In genomic region chr9:66114341-66114740, GRCm38 (mm10) we compare ENCODE assay signal across 26 mouse cellular contexts. TPM values are rescaled to one million over a fixed set of nuclear protein-coding genes. Genes with fewer than 3 reads are reported as not detected.
DNase-seq lines count a peak whose midpoint lies in the region; ATAC-seq lines count a peak whose summit lies in the region.
"Had no signal": no experiment of that assay in that cellular context is flagged by ENCODE, and none has a peak within 500 bp of the region (broad histone marks: within the 10 kb centered on the region; RNA-seq: fewer than 3 reads in every experiment).

No protein-coding gene starts in this region.

- ATAC-seq in granulocyte monocyte progenitor cell, adult 5-6 weeks (replicated peaks; ENCODE audit: poor library complexity, severe bottlenecking), result peak; percentile 97
- peak; percentile 97 for ATAC-seq in monocyte, adult 5-6 weeks (replicated peaks; ENCODE audit: insufficient number of reproducible peaks, low FRiP score, low TSS enrichment, poor library complexity, severe bottlenecking)
- ATAC-seq in forebrain, embryonic 12.5 days (ENCODE audit: low FRiP score), result no peak
- ATAC-seq: CD4-positive, CD25-positive, alpha-beta regulatory T cell, adult 4 months; forebrain, embryonic 16.5 days; hindbrain, postnatal 0 days; intestine, postnatal 0 days; Patski had no signal

- peak; percentile 61 for DNase-seq in layer of hippocampus, adult 9-11 months
- DNase-seq in layer of hippocampus, adult 11-12 months (ENCODE audit: low spot score), result no peak
- peak; percentile 67 for DNase-seq in lung, postnatal 36 days
- DNase-seq in cerebellum, postnatal 10 days, result no peak
- no peak for DNase-seq in Muller cell, postnatal 12 days (ENCODE audit: inconsistent ontology term)
- DNase-seq: adrenal gland, adult 2 months; cerebellum, adult 2 months; gastrocnemius, postnatal 25 days; kidney, postnatal 4 days; liver; midbrain, embryonic 14.5 days; thymus, postnatal 25 days had no signal

- H3K9me3 ChIP-seq in forebrain, embryonic 12.5 days, result no peaks in the 10 kb centered on the region
- H3K9me3 ChIP-seq: kidney, embryonic 15.5 days; limb, embryonic 10.5 days; neural tube, embryonic 13.5 days; stomach, embryonic 15.5 days had no signal

- peaks cover 20% of the 10 kb centered on the region for H3K4me1 ChIP-seq in forebrain, embryonic 12.5 days
- H3K4me1 ChIP-seq: stomach, embryonic 15.5 days had no signal

- H3K27ac ChIP-seq in forebrain, embryonic 12.5 days, result no peak overlapping the region
- H3K27ac ChIP-seq: hindbrain, postnatal 0 days; kidney, embryonic 15.5 days; left cerebral cortex, adult 2 months; limb, embryonic 10.5 days; neural tube, embryonic 13.5 days; stomach, embryonic 15.5 days had no signal

- WGBS in forebrain, embryonic 12.5 days, result 94% methylated on average over 3 of the region's 3 CpGs

- no peaks in the 10 kb centered on the region for H3K27me3 ChIP-seq in forebrain, embryonic 12.5 days
- H3K27me3 ChIP-seq: kidney, embryonic 15.5 days; neural tube, embryonic 13.5 days; Patski; stomach, embryonic 15.5 days had no signal

- H3K4me3 ChIP-seq in forebrain, embryonic 12.5 days (replicated peaks), result no peak overlapping the region
- H3K4me3 ChIP-seq: kidney, embryonic 15.5 days; left cerebral cortex, adult 2 months; limb, embryonic 10.5 days; myocyte; neural tube, embryonic 13.5 days; stomach, embryonic 15.5 days had no signal

- peaks cover 20% of the 10 kb centered on the region for H3K36me3 ChIP-seq in forebrain, embryonic 12.5 days (replicated peaks)

- H3K4me2 ChIP-seq in forebrain, embryonic 12.5 days, result no peak overlapping the region
- H3K4me2 ChIP-seq: kidney, embryonic 15.5 days; neural tube, embryonic 13.5 days; stomach, embryonic 15.5 days had no signal

- no peak overlapping the region for H3K9ac ChIP-seq in forebrain, embryonic 12.5 days
- H3K9ac ChIP-seq: kidney, embryonic 15.5 days; neural tube, embryonic 13.5 days; stomach, embryonic 15.5 days had no signal

RNA-seq across cellular contexts. Expression of gene Snx1, which starts 12.0 kb away (rescaled TPM):
- total RNA-seq in granulocyte monocyte progenitor cell, adult 5-6 weeks (2014; fragmentation: Nextera tagmentation), result 71.0 and 93.3 TPM in 2 replicates
- 109 and 124 TPM in 2 replicates for total RNA-seq in granulocyte monocyte progenitor cell, adult 5-6 weeks (2017)
- 118 to 143 TPM (median 135 TPM) in 3 replicates for total RNA-seq in monocyte, adult 5-6 weeks (2017)
- polyA plus RNA-seq in forebrain, embryonic 12.5 days (2016; fragmentation: Nextera tagmentation; extraction: Ambion mirVana), result 130 and 135 TPM in 2 replicates

RNA-seq across cellular contexts. Expression of gene Ciao2a, which starts 12.1 kb away (rescaled TPM):
- 237 and 248 TPM in 2 replicates for total RNA-seq in granulocyte monocyte progenitor cell, adult 5-6 weeks (2014; fragmentation: Nextera tagmentation)
- 172 and 204 TPM in 2 replicates for total RNA-seq in granulocyte monocyte progenitor cell, adult 5-6 weeks (2017)
- 112 to 213 TPM (median 210 TPM) in 3 replicates for total RNA-seq in monocyte, adult 5-6 weeks (2017)
- polyA plus RNA-seq in forebrain, embryonic 12.5 days (2016; fragmentation: Nextera tagmentation; extraction: Ambion mirVana), result 122 and 139 TPM in 2 replicates

RNA-seq across cellular contexts. Expression of gene Dapk2, which starts 43.7 kb away (rescaled TPM):
- total RNA-seq in granulocyte monocyte progenitor cell, adult 5-6 weeks (2014; fragmentation: Nextera tagmentation), result 0.30 and 0.58 TPM in 2 replicates
- total RNA-seq in granulocyte monocyte progenitor cell, adult 5-6 weeks (2017), result 0.31 and 1.9 TPM in 2 replicates
- total RNA-seq in monocyte, adult 5-6 weeks (2017), result 15.3 to 32.1 TPM (median 19.4 TPM) in 3 replicates
- polyA plus RNA-seq in forebrain, embryonic 12.5 days (2016; fragmentation: Nextera tagmentation; extraction: Ambion mirVana), result 6.2 and 6.9 TPM in 2 replicates

RNA-seq across cellular contexts. Expression of gene Snx22, which starts 44.8 kb away (rescaled TPM):
- total RNA-seq in granulocyte monocyte progenitor cell, adult 5-6 weeks (2014; fragmentation: Nextera tagmentation), result not detected in 2 replicates
- total RNA-seq in granulocyte monocyte progenitor cell, adult 5-6 weeks (2017), result 0.93 and 1.2 TPM in 2 replicates
- 1.3 to 2.6 TPM (median 1.6 TPM) in 3 replicates for total RNA-seq in monocyte, adult 5-6 weeks (2017)
- 3.3 and 4.0 TPM in 2 replicates for polyA plus RNA-seq in forebrain, embryonic 12.5 days (2016; fragmentation: Nextera tagmentation; extraction: Ambion mirVana)

RNA-seq across cellular contexts. Expression of gene Ppib, which starts 54.3 kb away (rescaled TPM):
- total RNA-seq in granulocyte monocyte progenitor cell, adult 5-6 weeks (2014; fragmentation: Nextera tagmentation), result 543 and 591 TPM in 2 replicates
- 786 and 789 TPM in 2 replicates for total RNA-seq in granulocyte monocyte progenitor cell, adult 5-6 weeks (2017)
- total RNA-seq in monocyte, adult 5-6 weeks (2017), result 628 to 744 TPM (median 641 TPM) in 3 replicates
- polyA plus RNA-seq in forebrain, embryonic 12.5 days (2016; fragmentation: Nextera tagmentation; extraction: Ambion mirVana), result 339 and 361 TPM in 2 replicates

Comparison
In these comparisons a context has a peak if more than half of its experiments do, and no peak if none do; other contexts are left out.
1. DNase-seq: peak in layer of hippocampus, adult 9-11 months (single experiment) and lung, postnatal 36 days (single experiment); none in layer of hippocampus, adult 11-12 months (single experiment), cerebellum, postnatal 10 days (0 of 2) and Muller cell, postnatal 12 days (single experiment).